Mouse (Mus musculus): ENCODE data around the gene Nkx2-1.

Nkx2-1 gene

DNA sequence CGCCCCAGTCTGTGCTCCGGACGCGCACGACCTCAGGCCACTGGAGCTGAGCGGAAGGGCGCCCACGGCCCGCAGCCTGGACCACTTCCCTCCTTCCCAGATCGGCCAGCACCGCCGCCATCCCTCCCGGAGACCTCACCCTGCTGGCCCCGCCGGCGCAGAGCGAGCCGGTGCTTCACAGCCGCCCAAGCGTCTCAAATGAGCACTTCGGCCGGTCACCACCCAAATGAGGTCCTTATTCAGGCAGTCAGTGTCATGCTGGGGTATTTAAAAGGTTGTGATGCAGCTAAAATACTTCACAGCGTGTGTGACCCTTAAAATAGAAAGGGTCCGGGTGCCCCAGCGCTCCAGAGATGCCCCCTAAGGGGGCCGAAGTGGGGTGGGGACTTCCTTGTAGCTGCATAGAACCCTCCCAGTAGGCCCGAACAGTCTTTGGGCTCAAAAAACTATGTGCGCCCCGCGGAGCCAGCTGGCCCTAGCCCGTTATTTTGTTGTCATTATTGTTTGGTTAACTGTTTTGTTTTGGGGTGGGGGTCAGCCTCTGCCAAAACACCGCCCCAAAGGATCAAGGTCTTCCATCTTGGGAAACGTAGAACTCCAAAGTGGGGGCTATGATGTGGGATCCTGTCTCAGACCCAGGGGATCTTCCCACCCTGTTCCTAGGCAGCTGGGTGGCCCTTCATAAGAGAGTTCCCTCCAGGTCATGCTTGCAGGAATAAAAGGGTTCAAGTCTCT lies 15.4 kb downstream of the Nkx2-1 start:
- no peak for DNase-seq

DNA sequence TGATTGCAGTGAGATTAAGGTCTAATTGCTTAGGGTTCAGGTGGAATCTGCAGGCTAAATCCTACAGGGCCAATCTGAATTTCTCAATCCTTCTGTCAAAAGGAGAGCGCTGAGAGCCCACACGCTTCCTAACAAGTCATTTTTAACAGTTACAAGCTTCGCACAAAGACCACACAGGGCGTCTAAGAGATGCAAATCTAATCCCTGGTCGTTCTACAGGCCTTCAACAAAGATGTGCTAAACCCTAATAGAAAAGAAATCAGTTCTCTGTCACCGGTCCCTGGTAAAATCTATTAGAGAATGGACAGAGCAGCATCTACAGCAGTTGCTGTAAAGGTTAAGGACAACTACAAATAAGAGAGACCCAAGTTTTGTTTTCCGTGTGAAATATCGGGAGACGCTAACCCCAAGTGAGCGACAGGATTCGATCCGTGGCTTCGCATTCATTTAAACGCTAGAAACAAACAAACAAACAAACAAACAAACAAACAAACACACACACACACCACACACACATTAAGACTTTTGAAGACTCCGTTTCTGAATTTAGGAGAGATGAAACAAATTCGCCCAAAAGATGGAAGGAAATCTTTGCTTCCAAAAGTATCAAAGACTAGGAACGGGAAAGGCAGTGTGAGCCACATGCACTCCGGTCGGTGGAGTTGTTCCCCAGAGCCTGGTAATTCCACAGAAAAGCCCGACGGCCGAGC lies 16.2 kb downstream of the Nkx2-1 start:
- DNase-seq = no peak

DNA sequence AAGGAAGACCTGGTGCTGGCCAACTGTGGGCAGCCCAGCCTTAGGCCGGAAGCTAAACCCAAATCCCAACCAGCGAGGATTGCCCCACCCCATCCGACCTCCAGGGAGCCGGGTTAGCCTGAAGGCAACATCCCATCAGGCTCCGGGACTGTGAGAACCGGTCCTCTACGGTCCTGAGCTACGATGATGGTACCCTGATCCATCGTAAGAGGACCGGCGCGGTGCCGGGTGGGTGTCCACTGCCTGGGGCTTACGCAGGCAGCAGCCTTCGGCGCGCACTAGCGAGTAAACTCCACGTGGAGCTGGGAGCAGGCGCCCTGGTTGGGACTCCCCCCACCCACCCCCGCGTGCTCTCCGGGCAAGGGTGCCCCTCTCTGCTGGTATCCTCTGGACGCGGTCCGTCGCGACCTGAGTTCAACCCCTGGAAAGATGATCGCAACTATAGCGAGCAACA lies 16.9 kb downstream of the Nkx2-1 start:
- no peak for DNase-seq

DNA sequence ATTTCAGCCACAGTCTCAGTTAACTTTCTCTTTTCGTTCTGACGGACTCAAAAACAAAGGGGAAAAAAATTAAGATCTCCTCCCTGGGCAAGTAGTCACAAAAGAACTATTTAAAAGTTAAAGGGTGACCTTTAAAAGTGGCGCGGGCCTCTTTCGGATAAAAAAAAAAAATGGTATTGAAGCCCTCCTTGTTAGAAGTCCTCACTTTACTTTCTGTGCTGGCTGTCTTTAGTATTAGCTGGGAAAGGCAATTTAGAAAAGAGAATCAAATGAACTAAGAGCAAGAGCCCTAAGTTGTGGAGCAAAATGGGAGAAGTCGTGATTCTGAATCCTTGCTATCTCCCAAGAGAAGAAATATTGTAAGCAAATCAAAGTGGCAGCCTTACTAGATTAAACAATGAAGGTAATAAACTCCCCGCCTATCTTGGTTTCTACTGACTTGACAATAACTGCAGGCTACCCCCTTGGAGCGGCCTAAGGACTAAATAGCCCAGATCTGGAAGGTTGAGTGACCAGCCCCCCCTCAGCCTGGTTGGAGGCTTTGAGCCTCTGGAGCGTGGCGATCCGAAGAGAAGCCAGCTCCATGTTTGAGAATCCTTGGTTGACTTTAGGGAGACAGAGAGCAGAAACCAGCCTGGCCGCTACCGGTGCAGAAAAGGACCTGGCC lies 17.5 kb downstream of the Nkx2-1 start:
- DNase-seq = no peak

DNA sequence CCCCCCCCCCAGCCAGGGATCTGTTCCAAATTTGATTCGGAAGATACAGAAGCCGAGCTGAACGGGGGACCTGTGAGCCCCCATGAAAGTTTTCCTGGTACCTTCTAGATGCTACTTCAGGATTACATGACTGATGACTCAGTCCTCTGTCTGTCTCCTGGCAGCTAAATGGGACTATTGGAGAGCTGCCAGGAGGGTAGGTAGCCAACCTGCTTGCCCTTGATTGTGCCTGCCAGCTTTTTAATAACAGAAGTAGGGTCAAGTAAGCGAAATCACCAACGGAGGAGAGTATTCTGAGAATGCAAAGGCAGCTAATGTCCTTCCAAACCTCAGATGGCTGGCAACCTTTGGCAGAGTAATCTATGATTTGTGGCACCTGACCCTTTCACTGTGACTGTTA lies 18.5 kb downstream of the Nkx2-1 start:
- no peak for DNase-seq

DNA sequence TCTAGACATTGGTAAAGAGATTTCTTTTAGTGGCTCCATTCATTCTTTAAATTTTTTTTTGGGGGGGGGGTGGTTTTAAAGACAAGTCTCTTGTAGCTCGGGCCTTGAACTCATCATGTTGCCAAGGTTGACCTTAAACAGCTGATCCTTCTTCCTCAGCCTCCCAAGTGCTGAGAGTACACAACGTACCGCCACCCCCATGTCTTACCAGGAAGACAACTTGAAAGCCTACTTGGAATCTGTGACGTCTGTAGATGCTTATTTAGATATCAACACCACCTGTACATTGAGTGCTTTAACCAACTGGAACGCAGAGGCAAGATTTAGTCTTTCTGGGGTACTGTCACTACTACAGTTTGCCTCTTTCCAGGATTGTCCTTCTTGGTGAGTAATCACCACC lies 21.9 kb downstream of the Nkx2-1 start:
- no peak for DNase-seq

DNA sequence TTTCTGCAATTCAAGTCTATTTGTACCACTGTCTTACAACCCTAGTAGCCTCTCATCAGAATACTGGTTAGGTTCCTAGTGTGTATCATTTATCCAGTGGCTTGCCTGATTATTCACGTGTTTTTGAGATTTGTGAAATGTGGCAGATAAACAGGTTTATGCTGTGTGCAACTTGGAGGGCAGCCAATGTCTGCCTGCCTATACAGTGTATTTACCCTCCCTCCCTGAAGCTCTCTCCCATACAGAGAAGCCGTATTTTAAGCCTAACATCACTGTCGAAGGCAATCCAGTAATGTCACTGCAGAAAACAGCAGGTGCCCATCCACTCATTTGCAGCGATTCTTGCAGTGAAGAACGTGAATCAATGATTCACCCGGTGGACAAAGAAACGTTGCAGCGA lies 28.3 kb downstream of the Nkx2-1 start:
- no peak for DNase-seq

DNA sequence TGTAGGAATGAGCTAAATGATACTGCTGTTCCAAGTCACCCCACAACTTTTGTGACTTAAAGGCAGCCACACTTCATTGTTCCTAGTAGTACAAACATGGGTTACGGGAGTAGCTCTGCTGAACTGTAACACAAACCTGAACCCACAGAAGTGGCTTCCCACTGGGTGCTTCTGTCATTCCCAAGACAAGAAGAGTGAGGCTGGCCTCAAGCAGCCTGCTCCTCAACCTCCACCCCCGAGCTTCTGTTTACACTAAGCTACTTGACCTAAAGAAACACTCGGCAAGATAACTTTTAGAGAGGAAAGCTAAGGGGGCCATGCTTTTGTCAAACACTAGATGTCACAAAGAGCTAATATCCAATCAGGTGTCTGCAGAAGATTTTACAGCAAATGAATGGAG lies 49.7 kb downstream of the Nkx2-1 start:
- DNase-seq = no peak

DNA sequence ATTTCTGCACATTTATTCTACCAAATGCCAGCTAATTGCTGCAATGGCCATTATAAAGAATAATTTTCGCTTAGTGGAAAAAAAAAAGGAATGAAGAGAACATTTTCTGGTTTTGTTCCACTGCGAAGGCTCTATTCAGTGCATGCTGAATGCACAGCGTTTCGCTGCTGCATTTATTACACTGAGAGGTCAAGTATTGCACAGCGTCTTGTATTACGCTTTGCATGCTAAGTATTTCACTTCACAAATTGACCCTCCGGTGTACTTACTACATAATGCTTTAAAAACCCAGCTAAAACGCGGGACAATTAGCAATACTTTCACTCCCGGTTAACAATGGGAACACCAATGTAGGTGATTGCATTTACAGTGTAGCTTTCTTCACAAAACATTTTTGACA lies 54.1 kb downstream of the Nkx2-1 start:
- no peak for DNase-seq
